Mouse (Mus musculus): ENCODE measurements at regions not wholly inside any gene's neighbourhood (a gene's known extent, or its start where the extent isn't known, plus 50 kb on each side); places are given as distances from the start of the nearest gene placed in this dataset.
A peak's percentile ranks its signal among the peaks of the same experiment; 100 is the strongest.

GRCm38 (mm10) chr14:71230484-71231188 is 631.0 kb upstream of the Fam160b2 start:
- DNase-seq: no peak

GRCm38 (mm10) chr14:71229955-71230354 is 630.3 kb upstream of the Fam160b2 start:
- DNase-seq: no peak

- no peak for DNase-seq
Measured at GRCm38 (mm10) chr14:71228894-71229446, 629.3 kb upstream of the Fam160b2 start.

GRCm38 (mm10) chr14:71217041-71217440 is 617.4 kb upstream of the Fam160b2 start:
- no peak for DNase-seq

- no peak for DNase-seq
Measured at GRCm38 (mm10) chr14:71211359-71211978, 611.8 kb upstream of the Fam160b2 start.

- DNase-seq: no peak
Measured at GRCm38 (mm10) chr14:71203459-71203858, 603.8 kb upstream of the Fam160b2 start.

- DNase-seq: no peak
Measured at GRCm38 (mm10) chr14:71200917-71201316, 601.3 kb upstream of the Fam160b2 start.

GRCm38 (mm10) chr14:71199178-71199879 is 599.7 kb upstream of the Fam160b2 start:
- DNase-seq: no peak

GRCm38 (mm10) chr14:71194219-71194618 is 594.6 kb upstream of the Fam160b2 start:
- DNase-seq: no peak

GRCm38 (mm10) chr14:71192486-71192885 is 592.9 kb upstream of the Fam160b2 start:
- no peak for DNase-seq

GRCm38 (mm10) chr14:71189360-71189759 is 589.7 kb upstream of the Fam160b2 start:
- no peak for DNase-seq

GRCm38 (mm10) chr14:71177341-71177740 is 577.7 kb upstream of the Fam160b2 start:
- DNase-seq: peak; percentile 8

- DNase-seq: peak; percentile 31
Measured at GRCm38 (mm10) chr14:71174175-71174574, 574.5 kb upstream of the Fam160b2 start.

- no peak for DNase-seq
Measured at GRCm38 (mm10) chr14:71159556-71159955, 559.9 kb upstream of the Fam160b2 start.

- DNase-seq: no peak
Measured at GRCm38 (mm10) chr14:71142465-71142864, 542.8 kb upstream of the Fam160b2 start.

- DNase-seq: peak; percentile 32
Measured at GRCm38 (mm10) chr14:71129771-71130211, 530.2 kb upstream of the Fam160b2 start.

GRCm38 (mm10) chr14:71128495-71128894 is 528.9 kb upstream of the Fam160b2 start:
- peak; percentile 48 for DNase-seq

- peak; percentile 25 for DNase-seq
Measured at GRCm38 (mm10) chr14:71118681-71119080, 519.0 kb upstream of the Fam160b2 start.

- DNase-seq: no peak
Measured at GRCm38 (mm10) chr14:71115798-71116432, 516.3 kb upstream of the Fam160b2 start.

- DNase-seq: no peak
Measured at GRCm38 (mm10) chr14:71115095-71115797, 515.6 kb upstream of the Fam160b2 start.

- no peak for DNase-seq
Measured at GRCm38 (mm10) chr14:71113198-71113597, 513.6 kb upstream of the Fam160b2 start.

GRCm38 (mm10) chr14:71104617-71105016 is 505.0 kb upstream of the Fam160b2 start:
- DNase-seq: no peak

All from lung, postnatal 14 days (tissue).